Mouse (Mus musculus) thymus, adult 2 months (tissue): Measurements from ENCODE around the gene Creb3l1. TPM values are rescaled to one million over a fixed set of nuclear protein-coding genes. Genes with fewer than 3 reads are reported as not detected.

Experiments used
- DNase-seq: peaks from one replicate; pipeline ENCODE4 v3.0.0; 2021
- H3K27ac ChIP-seq: fragments of 200-500 bp; 2 replicates; pipeline ENCODE4 v1.5.1; 2012; ENCODE audit warnings: low read length, control low read depth; ENCODE audit not compliant: control insufficient read depth, insufficient read depth
- H3K27me3 ChIP-seq: fragments of 200-500 bp; 2 replicates; pipeline ENCODE4 v1.6.1; 2012; ENCODE audit warnings: mild to moderate bottlenecking, low read length, moderate library complexity, mixed read lengths; ENCODE audit not compliant: control insufficient read depth, insufficient read depth
- H3K36me3 ChIP-seq: fragments of 200-500 bp; 2 replicates; pipeline ENCODE4 v1.6.1; 2012; ENCODE audit warnings: mild to moderate bottlenecking, low read length, moderate library complexity; ENCODE audit not compliant: control insufficient read depth, insufficient read depth
- H3K4me1 ChIP-seq: fragments of 200-500 bp; replicated peaks from 2 replicates; pipeline ENCODE4 v1.6.1; 2012; ENCODE audit warnings: low read length; ENCODE audit not compliant: control insufficient read depth, insufficient read depth
- H3K4me3 ChIP-seq: fragments of 200-500 bp; 2 replicates; pipeline ENCODE4 v1.5.1; 2012; ENCODE audit warnings: mild to moderate bottlenecking, low read length, control low read depth, moderate library complexity; ENCODE audit not compliant: control insufficient read depth, insufficient read depth
- CTCF ChIP-seq: fragments of 200-500 bp; IDR thresholded peaks from 2 replicates; pipeline ENCODE4 v1.5.1; 2012; ENCODE audit warnings: mild to moderate bottlenecking, control low read depth, low read length, moderate library complexity, borderline replicate concordance; ENCODE audit not compliant: control insufficient read depth, poor library complexity, insufficient read depth; ENCODE audit errors: extremely low read depth
- POLR2A ChIP-seq: fragments of 200-500 bp; IDR thresholded peaks from 2 replicates; pipeline ENCODE4 v1.6.1; 2012; ENCODE audit warnings: mild to moderate bottlenecking, low read length, control low read depth, moderate library complexity; ENCODE audit not compliant: control insufficient read depth, poor library complexity, insufficient read depth; ENCODE audit errors: extremely low read depth
- WGBS: fragments of 180-500 bp; shearing (Covaris S2); methylation state at CpG from one replicate; pipeline ENCODE4 v1.1.7; 2018; 5-methylcytosine and 5-hydroxymethylcytosine counted together
- polyA plus RNA-seq: library from polyadenylated mRNA; depleted of rRNA; stranded (reverse); fragments of >200 nt; gene quantifications from 2 replicates; pipeline ENCODE4 v1.2.3, GENCODE M21; 2012

Gene Creb3l1
- polyA plus RNA-seq, 1 experiment: 1.8 TPM

DNA sequence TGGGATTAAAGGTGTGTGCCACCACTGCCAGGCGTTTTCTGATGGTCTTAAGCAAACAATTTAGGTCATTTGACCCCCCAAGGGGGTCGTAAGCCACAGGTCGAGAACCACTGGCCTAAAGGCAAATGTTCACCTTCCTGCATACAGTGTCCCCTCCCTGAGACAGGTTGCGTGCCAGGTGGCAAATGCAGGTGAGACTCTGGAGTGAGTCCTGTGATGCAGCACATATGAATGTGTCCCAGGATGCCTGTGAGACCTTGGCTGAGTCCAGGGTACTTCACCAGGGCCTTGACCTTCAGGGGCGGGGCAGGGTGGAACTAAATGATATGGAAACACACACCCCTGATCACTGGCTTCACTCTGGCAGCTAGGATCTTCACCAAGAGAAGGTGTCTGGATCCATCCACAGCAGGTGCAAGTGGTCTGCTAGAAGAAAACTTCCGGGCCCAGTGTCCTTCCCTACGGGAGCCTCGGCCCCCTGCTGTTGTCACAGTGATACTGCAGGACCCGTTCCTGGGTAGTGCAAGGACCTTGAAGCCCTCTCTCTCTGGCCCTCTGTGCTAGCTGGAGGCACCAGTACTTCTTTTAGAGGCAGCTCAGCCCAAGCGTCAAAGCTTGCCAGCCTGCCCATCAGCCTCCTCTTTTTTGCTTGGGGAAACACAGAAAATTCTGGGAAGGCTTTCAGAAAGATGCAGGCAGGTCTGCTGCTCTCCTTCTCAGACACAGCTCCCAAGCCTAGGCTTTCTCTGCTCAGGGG, 65.4 kb downstream of the Creb3l1 start:
- Histone ChIP-seq H3K4me1 (peaks cover 70% of the 10 kb centered on the region), H3K27me3 (no peaks in the 10 kb centered on the region), H3K36me3 (no peaks in the 10 kb centered on the region), H3K27ac (no peak overlapping the region), H3K4me3 (no peak overlapping the region)
- DNase-seq: peak; percentile 69
- TF ChIP-seq CTCF (peak; percentile 79; the same call in 1 of the 2 replicates), POLR2A (no peak)
- 53% methylated on average over 10 of the region's 10 CpGs for WGBS

GRCm38 (mm10) chr2:91958049-91958448, 66.3 kb downstream of the Creb3l1 start:
- peak overlapping the region; percentile 63; the same call in 1 of the 2 replicates for H3K27ac ChIP-seq
- no peak for DNase-seq
- WGBS: 83% methylated on average over 8 of the region's 8 CpGs
- no peaks in the 10 kb centered on the region for H3K36me3 ChIP-seq
- TF ChIP-seq CTCF: no peak
- H3K27me3 ChIP-seq: no peaks in the 10 kb centered on the region
- no peak overlapping the region for H3K4me3 ChIP-seq
- H3K4me1 ChIP-seq: peaks cover 71% of the 10 kb centered on the region

GRCm38 (mm10) chr2:91957096-91957495, 67.2 kb downstream of the Creb3l1 start:
- no peaks in the 10 kb centered on the region for H3K36me3 ChIP-seq
- WGBS: 2% methylated on average over 4 of the region's 4 CpGs
- no peak for TF ChIP-seq POLR2A
- TF ChIP-seq CTCF: no peak; the same call in 1 of the 2 replicates
- H3K27me3 ChIP-seq: no peaks in the 10 kb centered on the region
- peaks cover 70% of the 10 kb centered on the region for H3K4me1 ChIP-seq
- H3K4me3 ChIP-seq: peak overlapping the region; percentile 14
- peak overlapping the region; percentile 78 for H3K27ac ChIP-seq
- peak; percentile 79 for DNase-seq

- no peaks in the 10 kb centered on the region for H3K27me3 ChIP-seq
- no peak for DNase-seq
- WGBS: 82% methylated on average over 6 of the region's 6 CpGs
- TF ChIP-seq CTCF (no peak), POLR2A (no peak)
- peaks cover 64% of the 10 kb centered on the region for H3K4me1 ChIP-seq
- H3K36me3 ChIP-seq: no peaks in the 10 kb centered on the region
- no peak overlapping the region for H3K4me3 ChIP-seq
- no peak overlapping the region for H3K27ac ChIP-seq
These were observed 68.4 kb downstream of the Creb3l1 start for GRCm38 (mm10) chr2:91955875-91956274.

GRCm38 (mm10) chr2:91955121-91955591, 69.1 kb downstream of the Creb3l1 start:
- no peaks in the 10 kb centered on the region for H3K36me3 ChIP-seq
- H3K27ac ChIP-seq: no peak overlapping the region
- no peaks in the 10 kb centered on the region for H3K27me3 ChIP-seq
- WGBS: 94% methylated on average over 4 of the region's 4 CpGs
- DNase-seq: no peak
- no peak overlapping the region for H3K4me3 ChIP-seq
- TF ChIP-seq CTCF: no peak
- TF ChIP-seq POLR2A: no peak
- peaks cover 63% of the 10 kb centered on the region for H3K4me1 ChIP-seq

DNA sequence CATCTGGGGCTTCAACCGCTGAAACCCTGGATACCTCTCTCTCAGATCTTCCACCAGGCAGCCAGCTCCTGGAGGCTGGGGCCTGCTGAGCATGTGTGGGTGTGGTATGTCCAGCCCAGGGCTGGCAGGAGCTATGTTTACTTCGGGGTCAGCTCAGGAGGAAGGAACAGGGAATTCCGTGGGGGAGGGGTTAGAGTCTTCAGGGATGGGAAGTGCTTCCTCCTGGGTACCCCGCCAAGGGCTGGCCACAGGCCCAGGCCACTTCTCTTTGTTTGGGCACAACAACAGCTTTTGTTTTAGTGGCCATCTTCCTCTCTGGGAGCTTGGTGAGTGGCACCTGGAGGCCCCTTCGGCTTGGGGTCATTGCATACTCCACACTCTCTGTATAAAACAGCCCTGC, 70.5 kb downstream of the Creb3l1 start:
- no peaks in the 10 kb centered on the region for H3K36me3 ChIP-seq
- WGBS: 80% methylated on average over 5 of the region's 5 CpGs
- TF ChIP-seq POLR2A (no peak), CTCF (no peak)
- no peaks in the 10 kb centered on the region for H3K27me3 ChIP-seq
- H3K27ac ChIP-seq: no peak overlapping the region
- no peak for DNase-seq
- peaks cover 57% of the 10 kb centered on the region for H3K4me1 ChIP-seq
- H3K4me3 ChIP-seq: no peak overlapping the region
